Mouse (Mus musculus) effector memory CD4-positive, alpha-beta T cell, adult 7 months (primary cell): ENCODE data around the gene Gdi2. TPM values are rescaled to one million over a fixed set of nuclear protein-coding genes. Genes with fewer than 3 reads are reported as not detected.

Source experiments
- polyA plus RNA-seq: library from polyadenylated mRNA; unstranded; fragments of 100-300 nt; shearing (Covaris generic); gene quantifications from one replicate; pipeline ENCODE4 v1.2.1, GENCODE M21; 2017

The Gdi2 gene
- polyA plus RNA-seq: 398 TPM

GRCm38 (mm10) chr13:3537594-3538222, at the start of gene Gdi2:
Gdi2 (plus strand) TSS chr13:3538063.

DNA sequence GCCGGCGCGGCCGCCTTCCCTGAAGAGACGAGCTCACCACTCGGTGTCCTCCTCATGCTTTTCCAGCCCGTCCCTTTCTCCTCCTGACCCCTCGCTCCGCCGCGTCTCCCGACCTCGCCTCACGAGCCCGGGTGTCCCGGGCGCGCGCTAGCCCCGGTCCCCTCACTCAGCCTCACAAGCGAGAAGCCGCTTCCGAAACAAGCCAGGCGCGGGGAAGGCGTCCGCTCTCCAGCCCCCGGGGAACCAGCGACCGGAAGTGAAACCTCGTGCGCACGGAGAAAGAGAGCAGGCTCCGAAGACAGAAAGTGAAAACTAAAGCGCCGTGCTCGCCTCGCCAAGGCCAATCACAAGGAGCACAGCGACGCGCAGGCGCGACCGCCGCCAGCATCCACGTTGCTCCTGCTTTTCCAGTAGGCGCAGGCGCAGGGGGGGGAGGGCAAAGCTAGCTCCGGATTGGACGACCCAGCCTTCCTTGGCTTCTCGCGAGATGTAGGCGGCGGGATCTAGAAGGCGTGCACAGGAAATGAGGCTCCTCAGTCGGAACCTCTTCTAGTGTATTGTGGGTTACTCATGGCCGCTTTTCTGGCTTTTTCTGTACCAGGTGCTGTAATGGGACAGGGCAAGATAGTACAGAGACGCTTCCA, 73.1 kb downstream of the Gdi2 start, which contains the start of gene Fam208b:
Fam208b (minus strand) TSS at position 314 of the 644 bp plus-strand sequence.

Other genes with a start within 250 kb of the Gdi2 start
- gene Fam208b, start 73.0 kb downstream of the Gdi2 start, polyA plus RNA-seq: 49.6 TPM
- gene Asb13, start 96.0 kb downstream of the Gdi2 start, polyA plus RNA-seq: 40.8 TPM